Mouse (Mus musculus) CD4-positive, CD25-positive, alpha-beta regulatory T cell, adult 4 months (primary cell): ENCODE results near the gene Zfp458. TPM values are rescaled to one million over a fixed set of nuclear protein-coding genes. Genes with fewer than 3 reads are reported as not detected.

Experiments
- ATAC-seq: one replicate; pipeline ENCODE4 v1.8.0; 2017
- polyA plus RNA-seq, 2 experiments: library from polyadenylated mRNA; unstranded; fragments of 100-300 nt; shearing (Covaris generic); gene quantifications; one replicate each; pipeline ENCODE4 v1.2.1; 2017

Gene Zfp458
- polyA plus RNA-seq, result 1 to 10 TPM in 1 of 2 experiments, under 1 TPM in 1; 0.96 to 1.5 TPM

GRCm38 (mm10) chr13:67278314-67278713, at the start of gene Zfp458:
Gene Zfp458, minus strand, starts transcription at chr13:67278466.
- no peak for ATAC-seq

GRCm38 (mm10) chr13:67306718-67307117, 28.5 kb upstream of the Zfp458 start:
- peak; percentile 15 for ATAC-seq

GRCm38 (mm10) chr13:67305822-67306672, 27.8 kb upstream of the Zfp458 start, which contains the start of gene Zfp457:
Gene Zfp457, minus strand, starts transcription at chr13:67306485.
- peak; percentile 97 for ATAC-seq

GRCm38 (mm10) chr13:67269383-67270065, 8.7 kb downstream of the Zfp458 start:
- peak; percentile 42 for ATAC-seq

GRCm38 (mm10) chr13:67268568-67269369, 9.5 kb downstream of the Zfp458 start:
- ATAC-seq, result peak; percentile 98

GRCm38 (mm10) chr13:67214015-67214607, 64.2 kb downstream of the Zfp458 start:
- ATAC-seq, result peak; percentile 83

Other genes starting within 250 kb of the Zfp458 start
- 10 to 100 TPM in 1 of 2 experiments, 1 to 10 TPM in 1; 9.5 to 10.5 TPM for gene Zfp712, start 217.3 kb downstream of the Zfp458 start, polyA plus RNA-seq
- 1 to 10 TPM; 6.7 to 8.1 TPM for gene Zfp708, start 180.5 kb downstream of the Zfp458 start, polyA plus RNA-seq
- gene Gm28557, start 169.9 kb downstream of the Zfp458 start, polyA plus RNA-seq, result 1 to 10 TPM; 2.2 to 5.6 TPM
- under 1 TPM; 0.24 to 0.37 TPM for gene Rslcan18, start 162.2 kb downstream of the Zfp458 start, polyA plus RNA-seq
- 1 to 10 TPM; 2.7 to 3.2 TPM for gene Zfp759, start 156.8 kb downstream of the Zfp458 start, polyA plus RNA-seq
- 10 to 100 TPM; 22.0 to 28.0 TPM for gene Rsl1, start 105.3 kb downstream of the Zfp458 start, polyA plus RNA-seq
- gene Zfp455, start 84.0 kb downstream of the Zfp458 start, polyA plus RNA-seq, result 1 to 10 TPM; 4.3 to 6.5 TPM
- gene Zfp457, start 28.0 kb upstream of the Zfp458 start, polyA plus RNA-seq, result 1 to 10 TPM in 1 of 2 experiments, under 1 TPM in 1; 0.72 to 1.5 TPM
- gene Zfp595, start 54.1 kb upstream of the Zfp458 start, polyA plus RNA-seq, result 1 to 10 TPM; 6.9 to 7.7 TPM
- gene Gm28044, start 82.1 kb upstream of the Zfp458 start, polyA plus RNA-seq, result 1 to 10 TPM in 1 of 2 experiments, not detected in 1; 2.0 TPM
- 1 to 10 TPM; 2.4 to 2.7 TPM for gene Zfp953, start 82.1 kb upstream of the Zfp458 start, polyA plus RNA-seq
- 1 to 10 TPM; 1.0 to 1.1 TPM for gene Gm28041, start 97.3 kb upstream of the Zfp458 start, polyA plus RNA-seq
- gene Zfp456, start 97.3 kb upstream of the Zfp458 start, polyA plus RNA-seq, result 1 to 10 TPM; 4.2 to 7.7 TPM
- 10 to 100 TPM; 21.8 to 24.6 TPM for gene Zfp429, start 121.4 kb upstream of the Zfp458 start, polyA plus RNA-seq
- gene Zfp459, start 143.0 kb upstream of the Zfp458 start, polyA plus RNA-seq, result 1 to 10 TPM; 2.3 to 2.4 TPM
- gene Zfp874a, start 173.2 kb upstream of the Zfp458 start, polyA plus RNA-seq, result 10 to 100 TPM; 14.1 to 19.7 TPM
- gene Zfp874b, start 205.8 kb upstream of the Zfp458 start, polyA plus RNA-seq, result 10 to 100 TPM; 15.5 TPM
- gene Zfp58, start 222.1 kb upstream of the Zfp458 start, polyA plus RNA-seq, result 10 to 100 TPM; 18.0 to 18.7 TPM
- 1 to 10 TPM; 1.0 to 2.2 TPM for gene Gm26965, start 247.7 kb upstream of the Zfp458 start, polyA plus RNA-seq
- gene Zfp87, start 247.7 kb upstream of the Zfp458 start, polyA plus RNA-seq, result 10 to 100 TPM; 53.6 to 54.3 TPM